Mouse (Mus musculus) G1E (cell line): Measurements from ENCODE around the gene Ssr2.

Source experiments
- CTCF ChIP-seq: IDR thresholded peaks from 2 replicates; pipeline ENCODE4 v1.5.1; 2012; ENCODE audit warnings: low read depth, low read length, inconsistent platforms, mixed read lengths
- GATA1 ChIP-seq: IDR thresholded peaks from 2 replicates; pipeline ENCODE4 v1.6.1; 2012; ENCODE audit warnings: borderline replicate concordance, low read length, inconsistent platforms, mixed read lengths
- GATA2 ChIP-seq: IDR thresholded peaks from 2 replicates; pipeline ENCODE4 v1.6.1; 2012; ENCODE audit warnings: low read depth, low read length, inconsistent platforms, borderline replicate concordance
- POLR2AphosphoS5 ChIP-seq: IDR thresholded peaks from 2 replicates; pipeline ENCODE4 v1.6.1; 2012; ENCODE audit warnings: low read depth, low read length, inconsistent platforms; ENCODE audit not compliant: insufficient replicate concordance
- TAL1 ChIP-seq: conservative IDR thresholded peaks from 2 replicates; pipeline ENCODE4 v1.6.1; 2012; ENCODE audit warnings: low read depth, low read length, inconsistent platforms, mixed read lengths

- TF ChIP-seq CTCF = no peak
- TF ChIP-seq TAL1 = no peak
- TF ChIP-seq GATA1 = no peak
- TF ChIP-seq GATA2 = no peak
- no peak for TF ChIP-seq POLR2AphosphoS5
Observed at GRCm38 (mm10) chr3:88538271-88539145, 37.2 kb upstream of the Ssr2 start.
